Mouse (Mus musculus): ENCODE results near the gene Gcnt4. TPM values are rescaled to one million over a fixed set of nuclear protein-coding genes. Genes with fewer than 3 reads are reported as not detected.
"Not testable (repeated sequence)": the region's sequence is repeated elsewhere in the genome, so short reads cannot be mapped to it uniquely, and the experiment has no call there.

Gene Gcnt4
- polyA plus RNA-seq, 1 experiment from 2014 or later: 0.96 TPM

DNA sequence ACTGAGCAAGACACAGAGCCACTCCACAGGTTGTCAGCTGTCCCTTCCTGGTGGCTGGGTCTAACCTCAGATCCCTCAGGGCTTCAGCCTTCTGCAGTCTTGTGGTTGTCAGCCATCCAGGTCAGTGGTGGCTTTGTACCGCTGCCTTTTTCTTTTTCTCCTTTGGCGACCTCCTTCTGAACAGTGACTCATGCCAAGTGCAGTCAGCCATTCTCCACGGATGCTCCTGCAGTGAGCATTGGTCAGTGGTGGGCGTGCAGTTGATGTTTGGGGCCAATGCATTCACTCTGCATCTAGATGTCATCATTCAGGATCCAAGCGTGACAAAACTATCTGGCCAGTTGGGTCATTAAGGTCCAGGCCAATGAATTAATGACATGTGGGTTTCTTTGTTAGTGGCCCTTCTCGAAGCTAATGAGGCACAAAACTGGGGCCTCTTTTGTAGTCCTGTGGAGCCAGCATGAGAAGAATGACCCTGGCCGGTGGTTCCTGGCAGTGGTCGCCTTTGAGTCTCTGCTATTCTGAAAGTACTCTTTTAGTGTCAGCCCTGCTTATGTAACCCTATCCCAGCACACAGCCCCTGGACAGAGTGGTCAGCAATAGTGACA, 4.0 kb downstream of the Gcnt4 start:
- Histone ChIP-seq H3K36me3 (ENCODE audit: control insufficient read depth, insufficient read depth, low read length) (no peaks in the 10 kb centered on the region), H3K27ac (replicated peaks) (no peak overlapping the region), H3K4me1 (replicated peaks; ENCODE audit: control insufficient read depth, insufficient read depth) (no peaks in the 10 kb centered on the region), H3K27me3 (ENCODE audit: control insufficient read depth, insufficient read depth, low read length) (no peaks in the 10 kb centered on the region), H3K9ac (ENCODE audit: low read length) (no peak overlapping the region), H3K9me3 (ENCODE audit: control insufficient read depth, low read length) (no peaks in the 10 kb centered on the region), H3K4me3 (ENCODE audit: low read depth, low read length) (no peak overlapping the region), H3K4me2 (replicated peaks; ENCODE audit: low read depth) (no peak overlapping the region)
- ATAC-seq (ENCODE audit: low FRiP score, low TSS enrichment) (no peak), DNase-seq (ENCODE audit: low spot score) (no peak)
- no peak for TF ChIP-seq CTCF (IDR thresholded peaks at IDR 0.05; ENCODE audit: low read depth)
- TF ChIP-seq EP300 (optimal IDR thresholded peaks at IDR 0.05): no peak
- 72% methylated on average over 8 of the region's 8 CpGs for WGBS

- no peaks in the 10 kb centered on the region for H3K36me3 ChIP-seq (ENCODE audit: control insufficient read depth, insufficient read depth, low read length)
- ATAC-seq (ENCODE audit: low FRiP score, low TSS enrichment) (no peak), DNase-seq (ENCODE audit: low spot score) (no peak)
- 61% methylated on average over 5 of the region's 5 CpGs for WGBS
- H3K4me3 ChIP-seq (ENCODE audit: low read depth, low read length): no peak overlapping the region
- no peaks in the 10 kb centered on the region for H3K9me3 ChIP-seq (ENCODE audit: control insufficient read depth, low read length)
- H3K27ac ChIP-seq (replicated peaks): no peak overlapping the region
- H3K27me3 ChIP-seq (ENCODE audit: control insufficient read depth, insufficient read depth, low read length): no peaks in the 10 kb centered on the region
- H3K9ac ChIP-seq (ENCODE audit: low read length): no peak overlapping the region
- H3K4me1 ChIP-seq (replicated peaks; ENCODE audit: control insufficient read depth, insufficient read depth): no peaks in the 10 kb centered on the region
- TF ChIP-seq CTCF (IDR thresholded peaks at IDR 0.05; ENCODE audit: low read depth) (no peak), EP300 (optimal IDR thresholded peaks at IDR 0.05) (no peak)
- no peak overlapping the region for H3K4me2 ChIP-seq (replicated peaks; ENCODE audit: low read depth)
Measured at GRCm38 (mm10) chr13:96932745-96933144, 8.3 kb downstream of the Gcnt4 start.

DNA sequence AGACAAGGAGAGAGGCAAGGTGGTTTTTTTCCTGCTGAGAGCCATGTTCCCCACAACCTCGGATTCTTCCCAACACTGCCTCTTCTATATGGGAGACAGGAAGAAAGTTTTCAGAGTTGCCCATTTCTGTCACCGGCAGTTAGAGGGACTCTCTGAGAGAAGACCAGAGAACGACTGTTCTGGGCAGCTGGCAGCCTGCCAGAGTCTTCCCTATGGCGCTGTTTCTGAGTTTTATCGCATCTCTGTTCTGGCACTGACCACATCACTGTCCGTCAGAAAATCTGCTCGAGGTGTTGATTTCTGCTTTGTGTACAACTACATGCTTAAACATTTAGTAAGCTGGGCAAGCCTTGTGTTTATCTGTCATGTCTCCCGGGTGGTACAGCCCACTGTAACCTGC, 8.9 kb downstream of the Gcnt4 start:
- Histone ChIP-seq H3K4me3 (ENCODE audit: low read depth, low read length) (no peak overlapping the region), H3K27me3 (ENCODE audit: control insufficient read depth, insufficient read depth, low read length) (no peaks in the 10 kb centered on the region), H3K4me1 (replicated peaks; ENCODE audit: control insufficient read depth, insufficient read depth) (no peaks in the 10 kb centered on the region), H3K27ac (replicated peaks) (no peak overlapping the region), H3K36me3 (ENCODE audit: control insufficient read depth, insufficient read depth, low read length) (no peaks in the 10 kb centered on the region), H3K9me3 (ENCODE audit: control insufficient read depth, low read length) (no peaks in the 10 kb centered on the region), H3K9ac (ENCODE audit: low read length) (no peak overlapping the region), H3K4me2 (replicated peaks; ENCODE audit: low read depth) (no peak overlapping the region)
- WGBS: 41% methylated on average over 8 of the region's 8 CpGs
- DNase-seq (ENCODE audit: low spot score): no peak
- TF ChIP-seq EP300 (optimal IDR thresholded peaks at IDR 0.05) (no peak), CTCF (IDR thresholded peaks at IDR 0.05; ENCODE audit: low read depth) (no peak)
- ATAC-seq (ENCODE audit: low FRiP score, low TSS enrichment): no peak

- no peak overlapping the region for H3K9ac ChIP-seq (ENCODE audit: low read length)
- no peak overlapping the region for H3K4me2 ChIP-seq (replicated peaks; ENCODE audit: low read depth)
- 56% methylated on average over 6 of the region's 6 CpGs for WGBS
- H3K4me1 ChIP-seq (replicated peaks; ENCODE audit: control insufficient read depth, insufficient read depth): no peaks in the 10 kb centered on the region
- ATAC-seq (ENCODE audit: low FRiP score, low TSS enrichment) (no peak), DNase-seq (ENCODE audit: low spot score) (no peak)
- no peak overlapping the region for H3K4me3 ChIP-seq (ENCODE audit: low read depth, low read length)
- no peaks in the 10 kb centered on the region for H3K36me3 ChIP-seq (ENCODE audit: control insufficient read depth, insufficient read depth, low read length)
- no peaks in the 10 kb centered on the region for H3K27me3 ChIP-seq (ENCODE audit: control insufficient read depth, insufficient read depth, low read length)
- no peaks in the 10 kb centered on the region for H3K9me3 ChIP-seq (ENCODE audit: control insufficient read depth, low read length)
- TF ChIP-seq CTCF (IDR thresholded peaks at IDR 0.05; ENCODE audit: low read depth) (0 out of 2 replicates have a peak, but pooled peaks have one; percentile 10), EP300 (optimal IDR thresholded peaks at IDR 0.05) (no peak)
- no peak overlapping the region for H3K27ac ChIP-seq (replicated peaks)
Measured at GRCm38 (mm10) chr13:96936173-96936777, 11.8 kb downstream of the Gcnt4 start.

GRCm38 (mm10) chr13:96937059-96937558, 12.6 kb downstream of the Gcnt4 start:
- H3K36me3 ChIP-seq (ENCODE audit: control insufficient read depth, insufficient read depth, low read length): no peaks in the 10 kb centered on the region
- no peak overlapping the region for H3K4me3 ChIP-seq (ENCODE audit: low read depth, low read length)
- no peak overlapping the region for H3K9ac ChIP-seq (ENCODE audit: low read length)
- ATAC-seq (ENCODE audit: low FRiP score, low TSS enrichment) (peak; percentile 54; the same call in 1 of the 2 replicates), DNase-seq (ENCODE audit: low spot score) (no peak)
- 73% methylated on average over 10 of the region's 10 CpGs for WGBS
- no peak overlapping the region for H3K27ac ChIP-seq (replicated peaks)
- H3K9me3 ChIP-seq (ENCODE audit: control insufficient read depth, low read length): no peaks in the 10 kb centered on the region
- H3K4me1 ChIP-seq (replicated peaks; ENCODE audit: control insufficient read depth, insufficient read depth): no peaks in the 10 kb centered on the region
- H3K4me2 ChIP-seq (replicated peaks; ENCODE audit: low read depth): no peak overlapping the region
- no peaks in the 10 kb centered on the region for H3K27me3 ChIP-seq (ENCODE audit: control insufficient read depth, insufficient read depth, low read length)
- TF ChIP-seq EP300 (optimal IDR thresholded peaks at IDR 0.05) (no peak), CTCF (IDR thresholded peaks at IDR 0.05; ENCODE audit: low read depth) (peak; percentile 12; the same call in 1 of the 2 replicates)

- ATAC-seq (ENCODE audit: low FRiP score, low TSS enrichment) (no peak), DNase-seq (ENCODE audit: low spot score) (no peak)
- Histone ChIP-seq H3K9me3 (ENCODE audit: control insufficient read depth, low read length) (no peaks in the 10 kb centered on the region), H3K36me3 (ENCODE audit: control insufficient read depth, insufficient read depth, low read length) (no peaks in the 10 kb centered on the region), H3K27ac (replicated peaks) (no peak overlapping the region), H3K27me3 (ENCODE audit: control insufficient read depth, insufficient read depth, low read length) (no peaks in the 10 kb centered on the region), H3K4me2 (replicated peaks; ENCODE audit: low read depth) (no peak overlapping the region), H3K4me3 (ENCODE audit: low read depth, low read length) (no peak overlapping the region), H3K4me1 (replicated peaks; ENCODE audit: control insufficient read depth, insufficient read depth) (no peaks in the 10 kb centered on the region), H3K9ac (ENCODE audit: low read length) (no peak overlapping the region)
- no peak for TF ChIP-seq CTCF (IDR thresholded peaks at IDR 0.05; ENCODE audit: low read depth)
- no peak for TF ChIP-seq EP300 (optimal IDR thresholded peaks at IDR 0.05)
- WGBS: 69% methylated on average over 10 of the region's 10 CpGs
Measured at GRCm38 (mm10) chr13:96939680-96940079, 15.2 kb downstream of the Gcnt4 start.

- H3K36me3 ChIP-seq (ENCODE audit: control insufficient read depth, insufficient read depth, low read length); H3K27me3 ChIP-seq (ENCODE audit: control insufficient read depth, insufficient read depth, low read length); H3K4me2 ChIP-seq (replicated peaks; ENCODE audit: low read depth); H3K9me3 ChIP-seq (ENCODE audit: control insufficient read depth, low read length); DNase-seq (ENCODE audit: low spot score); H3K4me3 ChIP-seq (ENCODE audit: low read depth, low read length); H3K27ac ChIP-seq (replicated peaks); H3K4me1 ChIP-seq (replicated peaks; ENCODE audit: control insufficient read depth, insufficient read depth); ATAC-seq (ENCODE audit: low FRiP score, low TSS enrichment); H3K9ac ChIP-seq (ENCODE audit: low read length): not testable (repeated sequence)
- 88% methylated on average over 11 of the region's 11 CpGs for WGBS
Measured at GRCm38 (mm10) chr13:96941481-96941880, 17.0 kb downstream of the Gcnt4 start.
